Mouse (Mus musculus) heart, adult 2 months (tissue): ENCODE results near the gene Mrpl34. TPM values are rescaled to one million over a fixed set of nuclear protein-coding genes. Genes with fewer than 3 reads are reported as not detected.

Experiments used
- DNase-seq, 2 experiments: peaks; one replicate each; pipeline ENCODE4 v3.0.0; 2021
- H3K27ac ChIP-seq: fragments of 200-600 bp; 2 replicates; pipeline ENCODE4 v1.8.1; 2022
- H3K27me3 ChIP-seq: fragments of 200-500 bp; 2 replicates; pipeline ENCODE4 v1.6.1; 2012; ENCODE audit warnings: mild to moderate bottlenecking, low read length, inconsistent platforms, mixed read lengths; ENCODE audit not compliant: control insufficient read depth, insufficient read depth
- H3K36me3 ChIP-seq: fragments of 200-500 bp; 2 replicates; pipeline ENCODE4 v1.6.1; 2012; ENCODE audit warnings: low read length, inconsistent platforms; ENCODE audit not compliant: control insufficient read depth, insufficient read depth
- H3K4me1 ChIP-seq: fragments of 200-500 bp; 2 replicates; pipeline ENCODE4 v1.6.1; 2011; ENCODE audit warnings: low read length; ENCODE audit not compliant: control insufficient read depth, insufficient read depth
- H3K4me3 ChIP-seq: fragments of 200-600 bp; 2 replicates; pipeline ENCODE4 v1.8.1; 2022
- H3K79me2 ChIP-seq: fragments of 200-500 bp; replicated peaks from 2 replicates; pipeline ENCODE4 v1.6.1; 2012; ENCODE audit warnings: mild to moderate bottlenecking, inconsistent platforms, low read length, moderate library complexity, mixed read lengths; ENCODE audit not compliant: control insufficient read depth, insufficient read depth
- H3K9ac ChIP-seq: fragments of 200-500 bp; 2 replicates; pipeline ENCODE4 v1.6.1; 2012; ENCODE audit warnings: low read depth, mild to moderate bottlenecking, control low read depth, inconsistent platforms, low read length, mixed read lengths
- CTCF ChIP-seq: fragments of 200-600 bp; IDR thresholded peaks from 2 replicates; pipeline ENCODE4 v1.8.1; 2022; ENCODE audit warnings: antibody characterized with exemption, mild to moderate bottlenecking, moderate library complexity
- EP300 ChIP-seq: fragments of 200-500 bp; IDR thresholded peaks from 2 replicates; pipeline ENCODE4 v1.6.1; 2011; ENCODE audit warnings: low read depth, low read length, control low read depth; ENCODE audit not compliant: insufficient read depth
- POLR2A ChIP-seq: fragments of 200-500 bp; IDR thresholded peaks from 2 replicates; pipeline ENCODE4 v1.6.1; 2011; ENCODE audit warnings: mild to moderate bottlenecking, low read depth, low read length, control low read depth; ENCODE audit not compliant: insufficient read depth
- WGBS: fragments of 180-500 bp; shearing (Covaris S2); methylation state at CpG from one replicate; pipeline ENCODE4 v1.1.7; 2018; 5-methylcytosine and 5-hydroxymethylcytosine counted together
- intact Hi-C: fragments of 180-260 bp; cut with DNase I; formaldehyde crosslinking; loops from one replicate; pipeline ENCODE4 v1.15.1; 2025
- polyA plus RNA-seq: library from polyadenylated mRNA; depleted of rRNA; stranded (reverse); fragments of >200 nt; gene quantifications from 2 replicates; pipeline ENCODE4 v1.2.3, GENCODE M21; 2012
- total RNA-seq, 2 experiments: library from RNA; stranded (reverse); gene quantifications; 2 replicates each; pipeline ENCODE4 v1.2.3; 2021

Mrpl34 gene
- total and polyA plus RNA-seq, 3 experiments: 120 to 153 (median 128) TPM

DNA sequence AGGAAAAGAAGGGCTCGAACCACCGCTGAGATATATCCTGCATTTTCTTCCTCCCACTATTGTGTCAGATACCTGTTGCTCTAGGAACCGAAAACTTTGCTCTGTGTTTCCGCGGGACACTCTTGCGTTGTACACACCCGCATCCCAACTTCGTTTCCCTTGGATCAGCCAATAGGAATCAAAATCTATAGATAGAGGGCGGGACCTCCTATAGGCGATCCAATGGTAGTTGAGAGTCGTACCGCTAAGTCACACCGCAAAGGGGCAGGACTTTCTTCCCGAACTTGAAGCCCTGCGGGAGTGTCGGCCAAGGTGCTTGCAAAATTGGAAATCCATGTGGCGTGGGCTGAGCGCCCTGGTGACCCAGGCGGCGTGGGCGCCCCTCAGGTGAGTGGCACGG, 23.7 kb downstream of the Mrpl34 start:
- H3K36me3 ChIP-seq: no peaks in the 10 kb centered on the region
- H3K9ac ChIP-seq: peak overlapping the region; percentile 96
- TF ChIP-seq CTCF (peak; percentile 20; the same call in 1 of the 2 replicates), POLR2A (peak; percentile 87), EP300 (0 out of 2 replicates have a peak, but pooled peaks have one; percentile 63)
- no peaks in the 10 kb centered on the region for H3K27me3 ChIP-seq
- H3K27ac ChIP-seq: peak overlapping the region; percentile 95
- peaks cover 7% of the 10 kb centered on the region for H3K4me1 ChIP-seq
- H3K4me3 ChIP-seq: peak overlapping the region; percentile 74
- intact Hi-C loops: loop anchor here (2.0 kb wide), 1 partner anchor 48 kb away; no protein-coding TSS in a partner anchor
- WGBS: under 1% methylated on average over 22 of the region's 22 CpGs
- peak; percentile 89 to 90 for DNase-seq
- H3K79me2 ChIP-seq: no peaks in the 10 kb centered on the region; the same call in 1 of the 2 replicates

DNA sequence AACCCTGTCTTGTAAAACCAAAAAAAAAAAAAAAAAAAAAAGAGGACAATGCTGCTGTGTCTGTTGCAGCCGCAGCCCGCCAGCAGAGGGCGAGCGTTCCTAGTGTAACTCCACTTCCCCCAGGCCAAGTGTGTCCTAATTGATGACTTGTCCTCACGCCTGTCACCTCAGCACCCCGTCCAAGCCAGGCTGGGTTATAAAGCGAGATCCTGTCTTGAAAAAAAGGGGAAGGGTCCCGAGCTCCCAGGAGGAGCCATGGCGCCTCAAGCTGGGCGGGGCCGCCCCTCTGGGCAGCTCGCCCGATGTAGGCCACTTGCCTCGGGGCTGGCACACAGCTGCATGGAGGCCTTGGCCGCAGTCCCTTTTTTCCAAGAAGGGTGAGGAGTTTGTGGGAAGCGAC, 30.3 kb downstream of the Mrpl34 start:
- intact Hi-C loops: loop anchor here (1.0 to 5.0 kb wide), 2 partner anchors 26 to 97 kb away; partner anchors contain the start of gene Pgls
- Histone ChIP-seq H3K4me3 (0 out of 2 replicates have a peak overlapping the region, but pooled peaks have one; percentile 34), H3K36me3 (peaks cover 2% of the 10 kb centered on the region; the same call in 1 of the 2 replicates), H3K9ac (no peak overlapping the region), H3K4me1 (peaks cover 29% of the 10 kb centered on the region), H3K27me3 (no peaks in the 10 kb centered on the region), H3K27ac (peak overlapping the region; percentile 85), H3K79me2 (no peaks in the 10 kb centered on the region)
- peak; percentile 88 to 91 for DNase-seq
- 5% methylated on average over 16 of the region's 16 CpGs for WGBS
- TF ChIP-seq POLR2A (no peak), CTCF (peak; percentile 81), EP300 (peak; percentile 57; the same call in 1 of the 2 replicates)

GRCm38 (mm10) chr8:71495811-71496210, 31.1 kb downstream of the Mrpl34 start:
- H3K4me3 ChIP-seq: no peak overlapping the region
- WGBS: 57% methylated on average over 5 of the region's 5 CpGs
- TF ChIP-seq EP300 (no peak), CTCF (no peak), POLR2A (no peak)
- no peak for DNase-seq
- H3K27ac ChIP-seq: peak overlapping the region; percentile 85
- peaks cover 29% of the 10 kb centered on the region for H3K4me1 ChIP-seq
- H3K79me2 ChIP-seq: no peaks in the 10 kb centered on the region
- peaks cover 2% of the 10 kb centered on the region; the same call in 1 of the 2 replicates for H3K36me3 ChIP-seq
- no peak overlapping the region for H3K9ac ChIP-seq
- intact Hi-C loops: loop anchor here (1.0 to 5.0 kb wide), 2 partner anchors 25 to 96 kb away; partner anchors contain the start of gene Pgls
- no peaks in the 10 kb centered on the region for H3K27me3 ChIP-seq

GRCm38 (mm10) chr8:71496481-71496880, 31.7 kb downstream of the Mrpl34 start:
- H3K27ac ChIP-seq: peak overlapping the region; percentile 85
- WGBS: 3% methylated on average over 11 of the region's 11 CpGs
- H3K36me3 ChIP-seq: peaks cover 2% of the 10 kb centered on the region; the same call in 1 of the 2 replicates
- intact Hi-C loops: loop anchor here (5.0 kb wide), 1 partner anchor 96 kb away; the partner anchor contains the start of gene Pgls
- no peaks in the 10 kb centered on the region for H3K27me3 ChIP-seq
- H3K4me1 ChIP-seq: peaks cover 29% of the 10 kb centered on the region
- no peaks in the 10 kb centered on the region for H3K79me2 ChIP-seq
- H3K4me3 ChIP-seq: no peak overlapping the region; the same call in 1 of the 2 replicates
- peak; percentile 94 for DNase-seq
- H3K9ac ChIP-seq: no peak overlapping the region
- TF ChIP-seq POLR2A (no peak), CTCF (peak; percentile 69), EP300 (peak; percentile 70; the same call in 1 of the 2 replicates)

DNA sequence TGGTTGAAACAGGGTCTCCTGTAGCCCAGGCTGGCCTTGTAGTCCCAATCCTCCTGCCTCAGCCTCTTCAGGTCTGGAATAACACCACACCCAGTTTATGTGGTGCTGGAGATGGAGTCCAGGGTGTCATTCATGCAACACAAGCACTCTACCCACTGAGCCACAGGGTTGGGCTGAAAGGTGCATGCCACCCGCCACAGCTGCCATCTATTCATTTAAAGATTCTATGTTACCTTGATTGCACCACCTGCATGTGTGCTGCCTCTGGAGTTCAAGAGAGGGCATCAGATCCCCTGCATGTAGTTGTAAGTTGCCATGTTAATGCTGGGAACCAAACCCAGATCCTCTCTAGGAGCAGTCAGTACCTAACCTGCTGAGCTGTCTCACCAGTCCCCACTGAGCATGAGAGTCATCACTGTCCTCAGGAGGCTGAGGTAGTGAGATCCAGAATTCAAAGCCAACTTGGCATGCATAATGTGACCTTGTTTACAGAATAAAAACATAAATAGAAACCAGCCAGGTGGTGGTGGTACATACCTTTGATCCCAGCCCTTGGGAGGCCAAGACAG, 32.4 kb downstream of the Mrpl34 start:
- Histone ChIP-seq H3K4me3 (no peak overlapping the region), H3K27ac (peak overlapping the region; percentile 85), H3K36me3 (peaks cover 2% of the 10 kb centered on the region; the same call in 1 of the 2 replicates), H3K9ac (no peak overlapping the region), H3K27me3 (no peaks in the 10 kb centered on the region), H3K4me1 (peaks cover 29% of the 10 kb centered on the region), H3K79me2 (no peaks in the 10 kb centered on the region)
- TF ChIP-seq CTCF (no peak), POLR2A (no peak), EP300 (no peak)
- intact Hi-C loops: loop anchor here (1.0 to 5.0 kb wide), 2 partner anchors 10 to 95 kb away; partner anchors contain the start of gene Pgls
- no peak for DNase-seq
- WGBS: 89% methylated on average over 1 of the region's 1 CpGs

GRCm38 (mm10) chr8:71497881-71498501, 33.2 kb downstream of the Mrpl34 start:
- Histone ChIP-seq H3K79me2 (no peaks in the 10 kb centered on the region), H3K4me1 (peaks cover 29% of the 10 kb centered on the region), H3K9ac (no peak overlapping the region), H3K4me3 (no peak overlapping the region), H3K27ac (peak overlapping the region; percentile 85), H3K36me3 (peaks cover 2% of the 10 kb centered on the region; the same call in 1 of the 2 replicates), H3K27me3 (no peaks in the 10 kb centered on the region)
- TF ChIP-seq POLR2A (no peak), EP300 (0 out of 2 replicates have a peak, but pooled peaks have one; percentile 46), CTCF (0 out of 2 replicates have a peak, but pooled peaks have one; percentile 13)
- WGBS: 33% methylated on average over 15 of the region's 15 CpGs
- DNase-seq: peak; percentile 66 to 72
- intact Hi-C loops: loop anchor here (1.0 to 5.0 kb wide), 2 partner anchors 9 to 94 kb away; partner anchors contain the start of gene Pgls
